Mouse (Mus musculus): ENCODE results near the gene Ago3.

Gene Ago3

DNA sequence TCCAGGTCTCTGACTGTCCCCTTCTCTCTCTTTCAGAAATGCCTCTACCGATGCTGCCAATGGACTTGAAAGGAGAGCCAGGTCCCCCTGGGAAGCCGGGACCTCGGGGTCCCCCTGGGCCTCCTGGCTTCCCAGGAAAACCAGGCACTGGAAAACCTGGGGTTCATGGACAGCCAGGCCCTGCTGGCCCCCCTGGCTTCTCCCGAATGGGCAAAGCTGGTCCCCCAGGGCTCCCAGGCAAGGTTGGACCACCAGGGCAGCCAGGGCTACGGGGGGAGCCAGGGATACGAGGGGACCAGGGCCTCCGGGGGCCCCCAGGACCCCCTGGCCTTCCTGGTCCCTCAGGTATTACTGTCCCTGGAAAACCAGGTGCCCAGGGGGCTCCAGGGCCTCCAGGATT is 119.0 kb downstream of the Ago3 start:
- DNase-seq (ENCODE audit: low spot score in 2 of 2) = no peak

DNA sequence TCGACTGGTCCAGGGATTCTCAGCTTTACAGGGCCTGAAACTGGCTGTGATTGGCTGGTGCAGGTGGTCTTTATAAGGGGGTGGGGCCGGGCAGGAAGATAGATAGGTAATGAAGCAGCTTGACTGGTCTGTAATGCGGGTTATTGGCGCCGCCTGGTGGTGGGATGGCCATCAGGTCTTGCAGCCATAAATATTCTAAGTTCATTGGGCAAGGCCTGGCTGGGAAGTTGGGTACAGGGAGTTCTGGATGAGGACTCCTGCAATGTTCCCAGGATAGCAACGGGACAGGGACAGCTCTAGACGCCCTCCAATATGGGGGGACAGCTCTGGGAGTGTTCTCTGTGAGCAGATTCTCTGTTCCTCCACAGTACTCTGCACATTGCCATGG is 119.4 kb downstream of the Ago3 start:
- DNase-seq (ENCODE audit: low spot score in 2 of 2) = peak; percentile 70 to 75

DNA sequence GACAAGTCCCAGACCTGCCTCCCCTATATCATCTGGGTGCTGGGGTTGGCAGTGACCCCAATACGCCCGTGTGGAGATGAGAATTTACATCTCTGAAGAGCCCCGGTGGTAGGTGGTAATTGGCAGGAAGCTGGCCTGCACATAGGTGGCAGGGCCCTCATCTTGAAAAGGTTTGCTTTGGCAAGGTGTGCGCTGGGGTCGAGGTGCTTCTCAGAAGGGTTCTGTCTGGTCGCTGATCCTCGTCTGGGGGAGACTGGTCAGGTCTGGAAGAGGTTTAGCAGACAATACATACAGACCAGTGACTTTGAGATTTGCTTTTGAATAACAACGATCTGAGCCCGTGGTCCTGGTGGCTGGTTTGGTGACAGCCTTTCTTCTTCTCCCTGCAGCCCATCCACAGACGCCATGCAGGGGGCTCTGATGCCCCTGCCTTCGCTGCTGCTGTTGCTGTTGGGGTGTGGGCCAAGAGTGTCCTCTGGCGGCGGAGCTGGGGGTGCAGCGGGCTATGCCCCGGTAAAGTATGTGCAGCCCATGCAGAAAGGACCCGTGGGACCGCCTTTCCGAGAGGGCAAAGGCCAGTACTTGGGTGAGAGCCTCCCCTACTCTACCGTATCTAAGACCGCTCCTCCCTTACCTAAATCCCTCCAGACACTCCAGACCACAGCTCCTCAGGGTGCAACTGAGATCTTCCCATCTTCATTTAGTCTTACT is 120.0 kb downstream of the Ago3 start:
- no peak for DNase-seq (ENCODE audit: low spot score in 2 of 2)

DNA sequence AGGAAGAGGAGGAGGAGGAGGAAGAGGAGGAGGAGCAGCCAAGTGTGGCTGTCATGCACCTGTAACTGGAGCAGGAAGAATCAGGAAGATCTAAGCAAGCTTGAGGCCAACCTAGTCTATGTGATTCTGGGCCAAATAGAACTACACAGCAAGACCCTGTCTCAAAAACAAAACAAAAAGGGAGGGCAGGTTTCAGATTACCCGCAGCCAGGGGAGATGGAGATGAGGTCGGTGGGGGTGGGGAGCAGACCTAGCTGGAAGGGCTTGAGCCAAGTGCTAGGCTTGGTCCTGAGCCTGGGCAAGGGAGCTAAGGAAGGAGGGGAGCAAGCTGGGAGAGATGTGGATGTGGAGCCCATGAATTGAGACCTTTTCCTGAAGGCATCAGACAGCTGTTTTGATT is 122.5 kb downstream of the Ago3 start:
- DNase-seq (ENCODE audit: low spot score in 2 of 2) = no peak

DNA sequence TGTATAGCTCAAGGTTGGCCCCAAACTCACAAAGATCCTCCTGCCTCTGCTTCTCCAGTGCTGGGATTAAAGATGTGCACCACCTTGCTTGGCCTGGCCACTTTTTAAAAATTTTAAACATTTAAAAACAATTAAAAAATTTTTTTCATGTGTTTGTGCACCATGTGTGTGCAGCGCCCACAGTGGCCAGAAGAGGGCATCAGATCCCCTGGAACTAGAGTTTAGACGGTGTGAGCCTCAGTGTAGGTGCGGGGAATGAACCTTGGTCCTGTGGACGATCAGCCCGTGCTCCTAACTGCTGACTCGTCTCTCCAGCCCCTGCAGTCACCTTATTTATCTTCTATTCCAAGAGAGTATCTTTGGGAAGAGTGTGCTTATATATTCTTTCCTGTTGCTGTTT is 123.3 kb downstream of the Ago3 start:
- no peak for DNase-seq (ENCODE audit: low spot score in 2 of 2)

DNA sequence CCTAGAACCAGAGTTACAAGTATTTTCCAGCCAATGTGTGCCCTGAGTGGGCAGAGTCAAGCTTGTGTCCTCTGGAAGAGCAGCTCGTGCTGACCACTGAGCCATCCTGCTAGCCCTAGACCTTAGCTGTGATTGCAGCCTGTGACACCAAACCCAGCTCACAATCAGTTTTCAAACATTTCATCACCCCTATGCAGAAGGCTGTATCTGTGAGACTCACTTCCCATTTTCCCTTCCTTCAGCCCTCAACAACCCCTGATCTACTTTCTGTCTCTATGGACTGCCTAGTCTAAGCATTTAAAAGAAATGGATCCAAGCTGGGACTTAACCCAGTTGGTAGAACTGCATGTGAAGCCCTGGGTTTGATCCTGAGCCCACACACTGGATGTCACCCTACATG is 123.9 kb downstream of the Ago3 start:
- no peak for DNase-seq (ENCODE audit: low spot score in 2 of 2)

DNA sequence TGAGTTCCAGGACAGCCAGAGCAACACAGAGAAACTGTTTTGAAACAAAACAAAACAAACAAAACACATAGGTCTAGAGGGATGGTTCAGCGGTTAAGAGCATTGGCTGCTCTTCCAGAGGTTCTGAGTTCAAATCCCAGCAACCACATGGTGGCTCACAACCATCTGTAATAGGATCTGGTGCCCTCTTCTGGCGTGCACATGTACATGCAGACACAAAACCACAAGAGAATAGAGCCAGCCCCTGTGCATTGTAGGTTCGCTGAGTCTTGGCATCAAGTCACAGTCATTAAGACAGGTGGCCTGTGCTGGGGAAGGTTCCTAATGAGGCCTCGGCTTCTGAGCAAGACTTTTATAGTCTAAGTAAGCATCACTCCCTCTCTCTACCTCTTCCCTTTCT is 125.5 kb downstream of the Ago3 start:
- DNase-seq (ENCODE audit: low spot score in 2 of 2) = no peak

DNA sequence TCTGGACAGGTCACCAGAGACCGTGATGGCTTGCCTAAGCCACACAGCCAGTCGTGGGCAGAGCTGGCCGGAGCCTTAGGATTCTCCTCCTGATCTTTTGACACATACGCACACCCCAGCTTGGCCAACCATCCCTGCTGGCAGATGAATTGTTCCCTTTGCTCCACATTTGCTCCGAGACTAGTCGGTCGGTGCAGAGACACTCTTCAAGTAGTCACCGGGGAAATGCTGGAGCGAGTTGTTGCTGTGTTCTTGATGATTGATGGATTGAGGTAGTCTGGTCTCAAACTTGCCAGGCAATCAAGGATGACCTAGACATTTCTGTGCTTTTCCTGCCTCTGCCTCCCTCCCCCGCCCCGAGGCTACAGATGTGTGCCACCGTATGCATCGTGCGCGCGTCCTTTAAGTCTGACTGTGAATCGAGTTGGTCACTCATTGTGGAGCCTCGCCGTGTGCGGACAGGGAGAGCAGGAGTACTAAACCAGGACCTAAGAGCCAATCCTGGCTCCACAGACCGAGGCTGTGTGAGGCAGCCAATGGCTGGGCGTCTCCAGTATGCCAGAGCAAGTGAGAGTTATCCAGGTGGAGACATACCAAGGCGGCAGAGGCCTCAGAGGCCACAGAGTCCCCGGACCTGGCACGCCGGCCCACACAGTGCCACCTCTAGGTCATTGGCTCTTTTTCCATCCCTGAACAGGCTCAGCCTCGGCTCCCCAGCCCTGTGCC is 127.6 kb downstream of the Ago3 start:
- DNase-seq (ENCODE audit: low spot score in 2 of 2) = no peak

DNA sequence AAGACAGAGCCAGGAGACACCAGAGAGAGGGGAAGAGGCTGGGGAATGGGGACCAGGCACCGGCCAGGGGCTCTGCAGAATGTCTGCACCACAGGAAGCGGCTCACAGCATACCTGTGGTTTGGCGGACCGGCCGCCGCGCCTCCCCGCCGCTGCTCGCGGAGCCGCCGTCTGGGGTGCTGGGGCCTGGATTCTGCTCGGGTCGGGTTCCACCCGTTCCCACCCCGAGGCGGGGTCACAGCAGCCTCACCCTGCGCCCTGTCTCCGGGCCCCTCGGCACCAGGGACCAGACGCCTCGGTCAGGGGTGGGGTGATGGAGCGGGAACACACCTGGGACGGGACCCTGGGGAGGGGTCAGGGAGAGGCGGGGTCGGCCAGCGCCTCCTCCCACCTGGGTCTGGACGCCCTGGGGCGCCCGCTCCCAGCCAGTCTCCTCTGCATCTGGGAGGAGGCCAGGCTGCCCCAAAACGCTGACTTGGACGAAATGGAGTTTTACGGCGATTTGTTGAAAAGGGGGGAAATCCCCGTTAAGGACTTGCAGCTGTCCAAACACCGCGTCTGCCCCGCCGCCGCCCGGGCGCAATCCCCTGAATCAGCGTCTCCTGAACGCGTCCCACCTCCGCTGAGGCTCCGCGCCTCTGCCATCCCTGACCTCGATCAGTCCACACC is 128.3 kb downstream of the Ago3 start:
- DNase-seq (ENCODE audit: low spot score in 2 of 2) = no peak

DNA sequence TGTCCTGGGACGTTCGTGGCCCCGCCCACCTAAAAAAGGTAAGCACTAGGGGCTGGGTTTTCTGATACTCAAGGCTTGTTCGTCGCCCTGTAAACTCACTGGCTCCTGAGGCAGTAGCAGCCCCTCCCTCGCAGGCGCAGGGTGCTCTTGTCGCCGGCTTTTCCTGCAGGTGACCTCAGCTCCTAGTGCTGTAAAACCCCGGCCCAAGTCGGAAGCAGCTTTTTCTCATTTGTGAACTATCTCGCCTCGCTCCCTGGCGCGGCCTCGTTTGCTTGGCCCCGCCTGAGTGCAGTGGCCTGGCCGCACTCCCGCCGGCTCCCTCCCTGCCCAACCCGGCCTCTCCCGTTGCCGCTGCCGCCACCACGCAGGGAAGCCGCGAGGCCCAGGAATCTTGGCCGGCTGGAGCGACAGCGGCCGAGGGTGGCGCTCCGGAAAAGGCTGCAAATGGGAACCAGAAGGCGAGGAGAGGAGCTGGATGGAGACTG is 132.7 kb downstream of the Ago3 start:
- DNase-seq (ENCODE audit: low spot score in 2 of 2) = no peak

DNA sequence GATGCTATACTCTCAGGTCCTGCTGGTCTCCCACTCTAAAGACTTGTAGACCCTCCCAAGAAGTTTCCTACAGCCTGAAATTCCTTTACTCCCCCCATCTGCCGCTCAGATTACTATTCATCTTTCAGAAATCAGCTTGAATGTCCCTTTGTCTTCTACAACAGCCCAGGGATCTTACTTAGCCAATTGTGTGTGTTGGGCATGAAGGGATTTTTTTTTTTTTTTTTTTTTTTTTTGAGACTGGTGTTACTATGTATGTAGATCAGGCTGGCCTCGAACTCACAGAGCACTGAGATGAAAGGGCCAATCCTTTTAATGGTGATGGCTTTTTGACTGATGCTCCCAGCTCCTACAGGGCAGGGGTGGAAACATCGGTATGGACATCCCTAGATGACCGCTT is 133.4 kb downstream of the Ago3 start:
- DNase-seq (ENCODE audit: low spot score in 2 of 2) = no peak

DNA sequence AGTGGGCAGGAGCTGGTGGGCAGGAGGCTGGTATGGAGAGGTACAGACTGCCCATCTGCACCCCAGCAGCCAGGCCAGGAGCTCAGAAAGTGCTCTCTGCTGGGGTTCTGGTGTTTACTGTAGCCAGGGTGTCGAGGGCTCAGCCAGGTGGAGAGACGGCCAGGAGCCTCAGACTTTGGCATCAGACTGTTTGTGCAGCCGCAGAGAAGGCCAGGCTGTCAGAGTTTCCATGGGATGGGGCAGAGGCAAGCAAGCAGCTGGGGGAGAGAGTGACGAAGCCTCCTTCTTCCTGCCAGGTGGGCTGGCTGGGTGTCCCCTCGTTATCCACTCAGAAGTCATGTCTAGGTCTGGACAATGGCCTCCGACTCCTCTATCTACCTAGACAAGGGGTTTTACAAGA is 134.2 kb downstream of the Ago3 start:
- no peak for DNase-seq (ENCODE audit: low spot score in 2 of 2)

DNA sequence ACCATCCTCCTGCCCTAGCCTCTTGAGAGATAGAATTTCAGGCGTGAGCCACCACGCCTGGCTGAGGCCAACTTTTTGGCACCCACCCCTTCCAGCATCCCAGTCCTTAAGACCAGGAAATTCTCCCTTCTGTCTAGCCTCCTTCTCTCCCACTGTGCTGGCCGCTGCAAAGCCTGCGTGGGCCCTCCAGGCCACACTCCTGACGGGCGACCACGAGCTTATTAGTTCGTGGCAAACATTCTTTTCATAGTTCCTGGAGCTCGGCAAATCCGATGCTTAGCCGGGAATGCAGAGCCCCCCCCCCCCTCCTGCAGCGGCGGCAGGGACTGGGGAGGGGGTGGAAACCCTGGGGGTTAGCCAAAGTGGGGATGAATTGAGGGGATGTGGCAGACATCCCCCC is 138.2 kb downstream of the Ago3 start:
- DNase-seq (ENCODE audit: low spot score in 2 of 2) = no peak

DNA sequence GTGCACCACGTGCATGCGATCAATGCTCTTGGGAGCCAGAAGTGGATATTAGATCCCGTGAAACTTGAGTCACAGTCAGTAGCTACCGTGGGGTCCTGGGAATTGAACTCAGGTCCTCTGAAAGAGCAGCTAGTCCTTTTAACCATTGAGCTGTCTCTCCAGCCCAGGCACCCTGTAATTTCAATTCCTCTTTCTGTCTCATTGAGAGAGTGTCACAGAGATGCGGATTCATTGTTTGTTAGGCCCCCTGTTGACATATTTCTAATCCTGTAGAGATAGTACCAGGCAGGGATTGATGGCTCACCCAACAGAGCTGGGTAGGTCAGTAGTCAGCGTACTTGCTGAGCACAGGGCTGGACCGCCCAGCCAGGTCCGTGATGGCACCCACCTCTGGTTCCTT is 139.0 kb downstream of the Ago3 start:
- no peak for DNase-seq (ENCODE audit: low spot score in 2 of 2)

DNA sequence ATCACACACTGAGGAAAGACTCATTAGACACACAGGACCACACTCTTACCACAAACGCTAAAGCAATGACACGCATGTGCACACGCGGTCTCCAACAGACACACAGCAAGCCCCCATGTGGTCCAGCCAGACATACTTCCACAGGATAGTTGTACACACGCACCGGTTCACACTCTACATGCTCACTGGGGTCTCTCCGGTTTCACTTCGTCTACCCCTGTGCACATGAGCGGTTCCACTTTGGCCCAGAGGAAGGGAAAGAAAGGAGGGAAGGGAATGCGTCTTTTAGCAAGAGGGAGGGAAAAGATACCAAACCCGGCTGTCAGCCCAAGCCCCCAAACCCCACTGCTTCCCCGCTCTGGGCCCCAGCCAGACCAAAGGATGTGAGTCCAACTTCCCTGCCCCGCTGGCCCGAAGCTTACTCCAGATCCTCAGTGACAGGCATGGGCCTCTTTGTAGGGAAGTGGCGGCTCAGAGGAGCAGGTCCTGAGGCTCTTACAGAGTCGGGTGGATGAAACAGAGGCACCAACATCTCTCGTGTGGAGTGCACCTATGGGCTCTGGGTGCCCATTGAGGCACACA is 141.2 kb downstream of the Ago3 start:
- DNase-seq (ENCODE audit: low spot score in 2 of 2) = no peak

DNA sequence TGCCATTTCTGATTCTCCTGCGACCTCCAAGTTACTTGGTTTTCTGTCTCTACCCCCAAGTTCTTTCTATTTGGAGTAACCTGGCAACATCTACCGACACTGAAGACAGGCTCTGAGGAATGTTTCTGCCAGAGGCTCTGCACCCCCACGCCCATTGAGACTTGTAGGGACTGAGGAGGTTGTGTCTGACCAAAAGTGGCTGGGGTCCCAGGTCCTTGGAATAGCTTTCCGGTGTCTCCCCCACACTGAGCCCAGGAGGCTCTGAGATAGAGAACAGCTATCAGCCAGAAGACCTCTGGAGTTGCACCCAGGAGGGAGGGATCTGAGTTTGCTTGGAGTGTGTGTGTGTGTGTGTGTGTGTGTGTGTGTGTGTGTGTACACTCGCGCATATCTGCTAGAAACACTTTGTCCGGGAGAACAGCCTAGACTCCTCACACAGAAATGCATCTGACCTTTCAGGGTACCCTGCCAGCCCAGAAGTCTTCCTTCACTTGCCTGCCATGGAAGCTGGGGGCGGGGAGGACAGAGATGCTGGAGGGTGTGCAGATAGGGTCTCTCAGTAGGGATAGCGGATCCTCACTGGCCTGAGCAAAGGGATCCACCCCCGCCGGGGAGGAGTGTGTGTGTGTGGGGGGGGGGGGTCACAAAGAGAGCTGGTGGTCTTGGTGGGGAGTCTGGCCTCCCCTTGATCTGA is 141.9 kb downstream of the Ago3 start:
- DNase-seq (ENCODE audit: low spot score in 2 of 2) = no peak

DNA sequence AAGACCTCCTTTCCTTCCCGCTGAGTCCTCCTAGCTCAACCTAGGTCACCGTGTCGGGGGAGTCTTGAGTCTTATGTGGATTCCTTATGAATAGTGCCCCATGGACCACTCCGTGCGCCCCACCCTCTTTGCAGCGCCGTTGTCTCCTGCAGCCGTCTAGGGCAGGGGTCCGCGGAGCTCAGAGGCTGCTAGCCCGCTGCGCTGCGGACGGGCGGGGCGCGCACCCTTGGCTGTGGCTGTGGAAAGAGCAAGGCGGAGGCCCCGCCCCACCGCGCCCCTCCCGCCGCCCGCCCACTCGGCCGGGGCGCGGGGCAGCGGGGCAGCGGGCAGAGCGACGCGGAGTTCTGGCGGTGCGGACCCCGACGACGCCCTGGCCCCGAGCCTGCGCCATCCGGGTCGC is 142.9 kb downstream of the Ago3 start, which contains the start of gene Col8a2:
TSS of gene Col8a2 (plus strand) at position 302 of the 400 bp plus-strand sequence.
- DNase-seq (ENCODE audit: low spot score in 2 of 2) = no peak

DNA sequence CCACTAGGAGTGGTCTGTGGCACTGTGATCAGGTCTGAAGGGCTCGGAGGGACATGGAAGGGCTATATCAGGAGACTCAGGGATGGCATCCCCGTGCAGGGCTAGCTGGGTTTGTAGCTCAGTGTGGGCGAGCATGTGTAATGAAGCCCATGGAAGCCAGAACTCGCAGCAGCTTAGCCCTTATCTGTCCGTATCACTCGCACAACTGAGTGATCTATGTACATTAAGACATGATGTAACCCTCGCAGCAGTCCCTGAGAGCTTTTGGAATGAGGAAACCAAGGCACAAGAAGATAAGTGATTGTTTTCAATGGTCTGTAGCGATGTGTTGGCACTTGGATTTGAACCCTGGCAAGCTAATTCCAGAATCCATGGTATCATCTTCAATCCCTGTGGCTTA is 145.8 kb downstream of the Ago3 start:
- DNase-seq (ENCODE audit: low spot score in 2 of 2) = no peak

DNA sequence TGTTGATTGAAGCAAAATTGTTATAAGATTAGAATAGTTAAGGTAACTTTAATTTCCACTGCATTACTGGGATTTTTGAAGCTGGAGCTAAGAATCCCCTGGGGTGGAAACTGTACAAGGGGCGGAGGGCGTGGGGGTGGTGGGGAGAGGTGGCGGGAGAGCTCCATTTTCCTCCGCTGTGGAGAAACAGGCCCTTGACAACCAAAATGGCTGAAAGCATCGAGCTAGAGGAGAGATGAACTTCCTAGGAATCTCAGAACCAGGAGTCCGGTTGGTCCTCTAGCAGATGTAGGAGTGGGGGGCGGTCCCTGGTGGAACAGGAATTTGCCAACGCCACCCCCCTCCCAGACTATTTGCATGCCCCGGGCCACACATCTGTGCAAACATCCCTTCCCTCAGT is 147.7 kb downstream of the Ago3 start:
- DNase-seq (ENCODE audit: low spot score in 2 of 2) = no peak

Measured in frontal cortex, postnatal 10 days (tissue).